In genomic region chr12:111691346-111691872, GRCm38 (mm10) we compare ENCODE assay signal across 9 mouse cellular contexts. TPM values are rescaled to one million over a fixed set of nuclear protein-coding genes. Genes with fewer than 3 reads are reported as not detected.
A peak's percentile ranks its signal among the peaks of the same experiment; 100 is the strongest.
DNase-seq lines count a peak whose midpoint lies in the region; ATAC-seq lines count a peak whose summit lies in the region.
"Had no signal": no experiment of that assay in that cellular context is flagged by ENCODE, and none has a peak within 500 bp of the region (broad histone marks: within the 10 kb centered on the region; RNA-seq: fewer than 3 reads in every experiment).

No protein-coding gene starts in this region.

- peak; percentile 44 for ATAC-seq in hindbrain, embryonic 15.5 days (ENCODE audit: low FRiP score, low read depth)

- WGBS in hindbrain, embryonic 15.5 days: 5% methylated on average over 5 of the region's 5 CpGs

- peak; percentile 55 to 56 for DNase-seq in layer of hippocampus, postnatal 10 days (ENCODE audit: low spot score in 2 of 2)
- no peak for DNase-seq in layer of hippocampus, postnatal 36 days
- DNase-seq in embryo, embryonic 10 days (ENCODE audit: low spot score): peak; percentile 83
- DNase-seq in lung, postnatal 25 days (ENCODE audit: low spot score): peak; percentile 42
- peak; percentile 96 for DNase-seq in retina, postnatal 1 day
- DNase-seq in c-Kit-positive CD71-positive TER-119-positive erythroid progenitor cells, embryonic 14.5 days (ENCODE audit: low spot score): no peak
- DNase-seq in cerebellum, adult 11-12 months: no peak

- no peak overlapping the region for H3K4me3 ChIP-seq in hindbrain, embryonic 15.5 days
- H3K4me3 ChIP-seq: limb, embryonic 13.5 days had no signal

- H3K27ac ChIP-seq in hindbrain, embryonic 15.5 days (replicated peaks): peak overlapping the region; percentile 86
- H3K27ac ChIP-seq: limb, embryonic 13.5 days had no signal

- no peaks in the 10 kb centered on the region for H3K27me3 ChIP-seq in hindbrain, embryonic 15.5 days
- H3K27me3 ChIP-seq: limb, embryonic 13.5 days had no signal

- H3K4me2 ChIP-seq in hindbrain, embryonic 15.5 days: no peak overlapping the region
- H3K4me2 ChIP-seq: limb, embryonic 13.5 days had no signal

- no peaks in the 10 kb centered on the region for H3K9me3 ChIP-seq in hindbrain, embryonic 15.5 days
- H3K9me3 ChIP-seq: limb, embryonic 13.5 days had no signal

- H3K36me3 ChIP-seq in hindbrain, embryonic 15.5 days: no peaks in the 10 kb centered on the region
- H3K36me3 ChIP-seq: limb, embryonic 13.5 days had no signal

- H3K4me1 ChIP-seq in hindbrain, embryonic 15.5 days (replicated peaks): peaks cover 81% of the 10 kb centered on the region

- no peak overlapping the region for H3K9ac ChIP-seq in hindbrain, embryonic 15.5 days
- H3K9ac ChIP-seq: limb, embryonic 13.5 days had no signal

RNA-seq across cellular contexts. Expression of gene Trmt61a, which starts 13.5 kb away (rescaled TPM):
- total RNA-seq in layer of hippocampus, postnatal 10 days (2021): 10 to 100 TPM; 16.3 to 19.8 TPM
- total RNA-seq in layer of hippocampus, postnatal 36 days (2021): 10 to 100 TPM; 16.1 to 17.4 TPM
- 11.5 and 12.0 TPM in 2 replicates for polyA plus RNA-seq in hindbrain, embryonic 15.5 days (2015; fragmentation: Nextera tagmentation; extraction: Ambion mirVana)

RNA-seq across cellular contexts. Expression of gene Ckb, which starts 19.3 kb away (rescaled TPM):
- total RNA-seq in layer of hippocampus, postnatal 10 days (2021): 1,000 to 10,000 TPM in 1 of 2 experiments, 100 to 1,000 TPM in 1; 969 to 1,026 TPM
- 1,000 to 10,000 TPM; 1,201 to 1,207 TPM for total RNA-seq in layer of hippocampus, postnatal 36 days (2021)
- polyA plus RNA-seq in hindbrain, embryonic 15.5 days (2015; fragmentation: Nextera tagmentation; extraction: Ambion mirVana): 1,741 and 1,830 TPM in 2 replicates

RNA-seq across cellular contexts. Expression of gene Bag5, which starts 21.6 kb away (rescaled TPM):
- 10 to 100 TPM; 38.4 to 38.9 TPM for total RNA-seq in layer of hippocampus, postnatal 10 days (2021)
- 10 to 100 TPM; 50.1 to 51.3 TPM for total RNA-seq in layer of hippocampus, postnatal 36 days (2021)
- polyA plus RNA-seq in hindbrain, embryonic 15.5 days (2015; fragmentation: Nextera tagmentation; extraction: Ambion mirVana): 65.1 and 67.8 TPM in 2 replicates

RNA-seq across cellular contexts. Expression of gene Apopt1, which starts 21.7 kb away (rescaled TPM):
- 10 to 100 TPM; 39.2 to 42.0 TPM for total RNA-seq in layer of hippocampus, postnatal 10 days (2021)
- total RNA-seq in layer of hippocampus, postnatal 36 days (2021): 10 to 100 TPM; 35.7 to 37.9 TPM
- 50.7 and 52.9 TPM in 2 replicates for polyA plus RNA-seq in hindbrain, embryonic 15.5 days (2015; fragmentation: Nextera tagmentation; extraction: Ambion mirVana)

Comparison
In these comparisons a context has a peak if more than half of its experiments do, and no peak if none do; other contexts are left out.
1. DNase-seq: peak in layer of hippocampus, postnatal 10 days (2 of 2), embryo, embryonic 10 days (single experiment), lung, postnatal 25 days (single experiment) and retina, postnatal 1 day (single experiment); none in layer of hippocampus, postnatal 36 days (0 of 2), c-Kit-positive CD71-positive TER-119-positive erythroid progenitor cells, embryonic 14.5 days (single experiment) and cerebellum, adult 11-12 months (single experiment).